Mouse (Mus musculus): Measurements from ENCODE around the gene Ngdn. TPM values are rescaled to one million over a fixed set of nuclear protein-coding genes. Genes with fewer than 3 reads are reported as not detected.

Gene Ngdn
- polyA plus RNA-seq, 1 experiment from 2014 or later = 92.8 TPM

DNA sequence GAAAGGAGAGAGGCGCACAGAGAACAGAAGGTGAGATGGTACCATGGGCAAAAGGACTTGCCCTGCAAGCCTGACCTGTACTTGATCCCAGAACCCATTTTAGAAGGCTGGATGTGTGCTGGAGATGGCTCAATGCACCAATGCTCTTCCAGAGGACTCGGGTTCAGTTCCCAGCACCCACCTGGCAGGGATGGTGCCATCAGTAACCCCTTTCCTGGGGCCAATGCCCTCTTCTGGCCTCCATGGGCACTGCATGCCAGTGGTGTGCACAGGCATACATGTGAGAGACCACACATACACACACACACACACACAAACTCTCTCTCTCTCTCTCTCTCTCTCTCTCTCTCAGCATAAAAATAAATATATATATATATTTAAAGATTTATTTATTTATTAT, 13.8 kb upstream of the Ngdn start:
- Histone ChIP-seq H3K27me3 (ENCODE audit: control insufficient read depth, insufficient read depth, low read length) (no peaks in the 10 kb centered on the region), H3K27ac (replicated peaks; ENCODE audit: low read depth, low read length) (no peak overlapping the region), H3K4me1 (ENCODE audit: control insufficient read depth, insufficient read depth, low read length) (no peaks in the 10 kb centered on the region; the same call in 1 of the 2 replicates), H3K9ac (replicated peaks; ENCODE audit: low read length) (no peak overlapping the region), H3K4me3 (ENCODE audit: low read depth, low read length) (no peak overlapping the region), H3K36me3 (replicated peaks; ENCODE audit: control insufficient read depth, insufficient read depth, low read depth, low read length) (no peaks in the 10 kb centered on the region), H3K4me2 (ENCODE audit: low read depth, low read length) (no peak overlapping the region), H3K9me3 (replicated peaks; ENCODE audit: control insufficient read depth, low read length) (no peaks in the 10 kb centered on the region)
- no peak for ATAC-seq (replicated peaks; ENCODE audit: insufficient number of reproducible peaks, low FRiP score, low TSS enrichment, low read depth)
- 89% methylated on average over 2 of the region's 2 CpGs for WGBS
- DNase-seq (ENCODE audit: low spot score) = no peak

DNA sequence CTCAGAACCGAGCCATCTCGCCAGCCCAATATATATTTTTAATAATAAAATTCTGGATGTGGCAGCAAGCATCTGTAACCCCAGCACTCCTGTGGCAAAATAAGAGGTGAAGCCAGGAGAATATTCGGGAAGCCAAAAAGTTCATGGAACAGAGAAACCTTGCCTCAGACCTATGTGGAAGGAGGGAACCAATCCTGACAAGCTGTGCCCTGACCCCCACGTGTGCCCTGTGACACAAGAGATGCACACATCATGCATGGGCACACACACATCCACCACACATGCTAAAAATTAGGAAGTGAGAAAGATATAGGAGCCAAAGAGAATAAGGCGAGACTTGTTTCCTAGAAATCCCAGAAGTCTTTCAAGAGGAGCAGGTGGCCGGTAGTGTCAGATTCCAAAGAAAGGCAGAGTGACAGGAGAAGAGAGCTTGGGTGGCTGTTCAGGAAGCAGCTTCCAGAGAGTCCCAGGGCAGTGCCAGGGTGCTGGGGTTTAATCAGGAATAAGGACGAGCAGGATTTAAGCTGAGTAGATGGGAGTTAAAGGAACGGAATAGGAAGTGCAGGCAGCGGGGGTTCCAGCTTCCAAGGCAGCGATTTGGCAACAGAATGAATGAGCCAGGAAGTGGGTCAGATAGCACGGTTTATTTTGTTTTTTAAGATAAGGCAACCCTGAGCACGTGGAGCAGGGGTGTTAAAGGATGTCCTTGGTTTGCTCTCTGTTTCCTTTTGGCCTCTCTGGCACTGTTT, 13.1 kb upstream of the Ngdn start:
- Histone ChIP-seq H3K4me1 (ENCODE audit: control insufficient read depth, insufficient read depth, low read length) (no peaks in the 10 kb centered on the region; the same call in 1 of the 2 replicates), H3K36me3 (replicated peaks; ENCODE audit: control insufficient read depth, insufficient read depth, low read depth, low read length) (no peaks in the 10 kb centered on the region), H3K9ac (replicated peaks; ENCODE audit: low read length) (no peak overlapping the region), H3K27me3 (ENCODE audit: control insufficient read depth, insufficient read depth, low read length) (no peaks in the 10 kb centered on the region), H3K27ac (replicated peaks; ENCODE audit: low read depth, low read length) (no peak overlapping the region), H3K4me3 (ENCODE audit: low read depth, low read length) (no peak overlapping the region), H3K4me2 (ENCODE audit: low read depth, low read length) (no peak overlapping the region), H3K9me3 (replicated peaks; ENCODE audit: control insufficient read depth, low read length) (no peaks in the 10 kb centered on the region)
- ATAC-seq (replicated peaks; ENCODE audit: insufficient number of reproducible peaks, low FRiP score, low TSS enrichment, low read depth) (no peak), DNase-seq (ENCODE audit: low spot score) (peak; percentile 37)
- WGBS = 48% methylated on average over 12 of the region's 12 CpGs

DNA sequence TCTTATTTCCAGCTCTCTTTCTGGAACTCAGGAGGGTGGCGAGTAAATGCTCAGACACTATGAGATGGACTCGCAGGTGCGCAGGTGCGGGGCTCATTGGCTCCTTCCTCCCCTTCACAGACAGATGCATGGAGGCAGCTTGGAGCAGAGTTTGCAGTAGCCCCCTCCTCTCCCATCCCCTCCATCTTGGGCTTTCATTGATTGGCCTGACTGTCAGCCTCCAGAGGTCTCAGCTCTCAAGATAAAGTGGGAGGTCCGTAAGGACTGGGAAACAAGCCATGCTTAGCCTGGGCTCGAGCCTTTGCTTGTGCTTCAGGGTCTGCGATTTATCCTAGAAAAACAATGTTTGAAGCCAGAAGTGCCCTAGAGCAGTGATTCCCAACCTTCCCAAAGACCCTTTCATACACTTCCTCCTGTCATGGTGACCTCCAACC, 12.6 kb upstream of the Ngdn start:
- H3K27me3 ChIP-seq (ENCODE audit: control insufficient read depth, insufficient read depth, low read length) = no peaks in the 10 kb centered on the region
- WGBS = 58% methylated on average over 7 of the region's 7 CpGs
- H3K36me3 ChIP-seq (replicated peaks; ENCODE audit: control insufficient read depth, insufficient read depth, low read depth, low read length) = no peaks in the 10 kb centered on the region
- no peak for ATAC-seq (replicated peaks; ENCODE audit: insufficient number of reproducible peaks, low FRiP score, low TSS enrichment, low read depth)
- DNase-seq (ENCODE audit: low spot score) = no peak
- H3K27ac ChIP-seq (replicated peaks; ENCODE audit: low read depth, low read length) = no peak overlapping the region
- H3K4me3 ChIP-seq (ENCODE audit: low read depth, low read length) = no peak overlapping the region
- no peak overlapping the region for H3K4me2 ChIP-seq (ENCODE audit: low read depth, low read length)
- no peak overlapping the region for H3K9ac ChIP-seq (replicated peaks; ENCODE audit: low read length)
- no peaks in the 10 kb centered on the region for H3K9me3 ChIP-seq (replicated peaks; ENCODE audit: control insufficient read depth, low read length)
- no peaks in the 10 kb centered on the region for H3K4me1 ChIP-seq (ENCODE audit: control insufficient read depth, insufficient read depth, low read length)

DNA sequence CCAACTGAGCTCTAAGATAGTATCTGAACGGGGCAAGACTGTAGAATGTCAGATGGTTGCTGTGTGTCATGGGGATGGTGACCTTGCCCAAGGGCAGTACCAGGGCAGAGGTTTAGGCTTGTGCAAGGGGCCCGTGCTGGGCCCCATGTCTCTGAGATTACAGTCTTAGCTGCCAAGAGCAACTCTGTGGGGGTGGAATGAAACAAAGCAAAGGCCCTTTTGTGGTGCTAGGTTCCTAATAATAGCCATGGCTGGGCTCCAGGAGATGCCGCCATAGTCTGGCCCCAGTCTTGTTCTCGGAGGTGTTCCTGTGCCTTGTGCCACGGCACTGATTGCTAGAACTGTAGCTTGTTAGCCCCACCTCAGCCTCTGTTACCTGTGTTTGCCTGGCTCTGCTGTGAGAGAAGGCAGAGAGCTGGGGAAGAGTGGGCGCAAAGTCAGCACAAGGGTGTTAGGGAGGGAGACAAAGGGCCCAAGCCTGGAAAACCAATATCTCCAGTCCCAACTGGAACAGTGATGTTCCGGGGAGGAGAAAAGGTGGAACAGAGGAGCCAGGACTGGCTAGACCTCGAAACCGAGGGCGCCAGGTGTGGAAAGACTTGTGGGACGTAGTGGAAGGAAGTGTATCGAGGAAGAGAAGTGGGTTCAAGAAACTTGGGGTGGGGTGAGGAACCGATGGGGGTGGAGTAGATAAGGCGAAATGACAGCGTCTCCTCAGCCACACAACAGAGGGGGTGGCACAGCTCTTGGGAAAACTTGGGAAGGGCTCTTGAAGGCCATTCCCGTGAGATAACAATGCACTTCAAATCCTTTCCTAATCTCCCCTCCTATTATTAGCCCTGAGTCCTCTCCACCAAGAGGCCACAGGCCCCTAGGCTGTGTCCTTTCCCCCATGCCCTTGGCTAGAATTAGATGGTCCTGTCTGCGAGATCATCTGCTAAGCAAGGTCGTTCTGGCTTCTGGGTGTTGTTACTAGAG, 11.1 kb upstream of the Ngdn start:
- no peak for DNase-seq (ENCODE audit: low spot score)
- no peak overlapping the region for H3K9ac ChIP-seq (replicated peaks; ENCODE audit: low read length)
- H3K9me3 ChIP-seq (replicated peaks; ENCODE audit: control insufficient read depth, low read length) = no peaks in the 10 kb centered on the region
- no peaks in the 10 kb centered on the region for H3K27me3 ChIP-seq (ENCODE audit: control insufficient read depth, insufficient read depth, low read length)
- no peaks in the 10 kb centered on the region for H3K36me3 ChIP-seq (replicated peaks; ENCODE audit: control insufficient read depth, insufficient read depth, low read depth, low read length)
- no peaks in the 10 kb centered on the region for H3K4me1 ChIP-seq (ENCODE audit: control insufficient read depth, insufficient read depth, low read length)
- no peak overlapping the region for H3K4me3 ChIP-seq (ENCODE audit: low read depth, low read length)
- H3K4me2 ChIP-seq (ENCODE audit: low read depth, low read length) = no peak overlapping the region
- WGBS = 71% methylated on average over 18 of the region's 18 CpGs
- H3K27ac ChIP-seq (replicated peaks; ENCODE audit: low read depth, low read length) = no peak overlapping the region
- no peak for ATAC-seq (replicated peaks; ENCODE audit: insufficient number of reproducible peaks, low FRiP score, low TSS enrichment, low read depth)

DNA sequence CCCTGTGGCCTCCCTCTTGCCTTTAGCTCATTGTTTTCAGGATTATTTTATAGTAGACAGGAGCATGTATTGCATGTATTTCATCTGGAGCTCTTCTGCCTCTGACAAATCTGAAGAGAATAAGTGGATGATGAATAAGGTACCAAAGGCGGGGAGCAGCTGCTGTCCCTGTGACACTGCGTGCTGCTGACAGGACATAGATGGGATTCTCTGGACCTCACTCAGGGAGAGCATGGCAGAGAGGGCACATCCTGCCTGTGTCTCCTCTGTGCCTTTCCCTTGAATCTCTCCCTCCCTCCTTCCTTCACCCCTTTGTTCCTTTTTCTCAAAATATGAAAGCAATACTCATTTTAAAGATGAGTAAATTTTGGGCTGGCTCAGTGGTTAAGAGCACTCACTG, 9.7 kb upstream of the Ngdn start:
- Histone ChIP-seq H3K4me2 (ENCODE audit: low read depth, low read length) (no peak overlapping the region), H3K9me3 (replicated peaks; ENCODE audit: control insufficient read depth, low read length) (no peaks in the 10 kb centered on the region), H3K4me1 (ENCODE audit: control insufficient read depth, insufficient read depth, low read length) (no peaks in the 10 kb centered on the region), H3K4me3 (ENCODE audit: low read depth, low read length) (no peak overlapping the region), H3K27me3 (ENCODE audit: control insufficient read depth, insufficient read depth, low read length) (no peaks in the 10 kb centered on the region), H3K36me3 (replicated peaks; ENCODE audit: control insufficient read depth, insufficient read depth, low read depth, low read length) (no peaks in the 10 kb centered on the region), H3K27ac (replicated peaks; ENCODE audit: low read depth, low read length) (no peak overlapping the region), H3K9ac (replicated peaks; ENCODE audit: low read length) (no peak overlapping the region)
- WGBS = 77% methylated on average over 2 of the region's 2 CpGs
- ATAC-seq (replicated peaks; ENCODE audit: insufficient number of reproducible peaks, low FRiP score, low TSS enrichment, low read depth) = no peak
- DNase-seq (ENCODE audit: low spot score) = no peak

DNA sequence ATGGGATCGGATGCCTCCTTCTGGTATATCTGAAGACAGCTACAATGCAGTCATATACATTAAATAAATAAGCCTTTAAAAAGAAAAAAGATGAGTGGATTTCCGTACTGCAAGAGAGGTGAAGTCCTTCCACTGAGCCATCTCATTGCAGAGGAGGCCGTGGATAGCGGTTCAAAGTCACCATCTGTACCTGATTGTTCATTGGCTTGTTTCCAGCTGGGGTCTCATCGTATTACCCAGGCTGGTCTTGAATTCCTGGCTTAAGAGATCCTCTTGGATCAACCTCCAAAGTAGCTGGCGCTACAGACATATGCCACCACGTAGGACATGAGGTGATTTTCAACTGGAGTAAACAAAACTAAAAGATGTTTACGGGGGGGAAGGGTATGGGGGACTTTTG, 9.3 kb upstream of the Ngdn start:
- Histone ChIP-seq H3K27ac (replicated peaks; ENCODE audit: low read depth, low read length) (no peak overlapping the region), H3K27me3 (ENCODE audit: control insufficient read depth, insufficient read depth, low read length) (no peaks in the 10 kb centered on the region), H3K9me3 (replicated peaks; ENCODE audit: control insufficient read depth, low read length) (no peaks in the 10 kb centered on the region), H3K4me3 (ENCODE audit: low read depth, low read length) (no peak overlapping the region), H3K4me2 (ENCODE audit: low read depth, low read length) (no peak overlapping the region), H3K9ac (replicated peaks; ENCODE audit: low read length) (no peak overlapping the region), H3K36me3 (replicated peaks; ENCODE audit: control insufficient read depth, insufficient read depth, low read depth, low read length) (no peaks in the 10 kb centered on the region), H3K4me1 (ENCODE audit: control insufficient read depth, insufficient read depth, low read length) (no peaks in the 10 kb centered on the region)
- WGBS = 76% methylated on average over 8 of the region's 8 CpGs
- no peak for ATAC-seq (replicated peaks; ENCODE audit: insufficient number of reproducible peaks, low FRiP score, low TSS enrichment, low read depth)
- peak; percentile 17 for DNase-seq (ENCODE audit: low spot score)

DNA sequence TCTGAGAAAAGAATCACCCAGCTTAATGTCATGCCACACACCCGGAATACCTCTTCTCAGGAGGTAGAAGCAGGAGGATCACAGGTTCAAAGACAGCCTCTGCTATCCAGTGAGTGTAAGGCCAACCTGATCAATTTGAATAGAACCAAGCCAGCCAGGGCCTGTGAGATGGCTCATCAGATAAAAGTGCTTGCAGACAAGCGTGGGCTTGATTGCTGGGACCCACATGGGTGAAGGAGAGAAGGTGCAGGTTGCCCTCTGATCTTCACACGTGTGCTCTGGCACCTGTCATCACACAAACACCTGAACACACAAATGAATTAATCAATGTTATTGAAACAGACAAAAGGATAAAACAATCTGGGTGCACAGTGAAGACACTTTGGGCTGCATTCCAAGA, 8.7 kb upstream of the Ngdn start:
- H3K27me3 ChIP-seq (ENCODE audit: control insufficient read depth, insufficient read depth, low read length) = no peaks in the 10 kb centered on the region
- 67% methylated on average over 3 of the region's 3 CpGs for WGBS
- H3K4me1 ChIP-seq (ENCODE audit: control insufficient read depth, insufficient read depth, low read length) = no peaks in the 10 kb centered on the region
- no peaks in the 10 kb centered on the region for H3K36me3 ChIP-seq (replicated peaks; ENCODE audit: control insufficient read depth, insufficient read depth, low read depth, low read length)
- H3K27ac ChIP-seq (replicated peaks; ENCODE audit: low read depth, low read length) = no peak overlapping the region
- no peak overlapping the region for H3K9ac ChIP-seq (replicated peaks; ENCODE audit: low read length)
- H3K9me3 ChIP-seq (replicated peaks; ENCODE audit: control insufficient read depth, low read length) = no peaks in the 10 kb centered on the region
- no peak overlapping the region for H3K4me2 ChIP-seq (ENCODE audit: low read depth, low read length)
- no peak for ATAC-seq (replicated peaks; ENCODE audit: insufficient number of reproducible peaks, low FRiP score, low TSS enrichment, low read depth)
- no peak overlapping the region for H3K4me3 ChIP-seq (ENCODE audit: low read depth, low read length)
- DNase-seq (ENCODE audit: low spot score) = no peak
